Mouse (Mus musculus) mesoderm, embryonic 11.5 days (tissue): ENCODE measurements around the gene Rpl28.

Experiments
- DNase-seq: peaks from one replicate; pipeline ENCODE4 v3.0.0-alpha.2; 2012; ENCODE audit warnings: low read depth, low spot score

Rpl28 gene

DNA sequence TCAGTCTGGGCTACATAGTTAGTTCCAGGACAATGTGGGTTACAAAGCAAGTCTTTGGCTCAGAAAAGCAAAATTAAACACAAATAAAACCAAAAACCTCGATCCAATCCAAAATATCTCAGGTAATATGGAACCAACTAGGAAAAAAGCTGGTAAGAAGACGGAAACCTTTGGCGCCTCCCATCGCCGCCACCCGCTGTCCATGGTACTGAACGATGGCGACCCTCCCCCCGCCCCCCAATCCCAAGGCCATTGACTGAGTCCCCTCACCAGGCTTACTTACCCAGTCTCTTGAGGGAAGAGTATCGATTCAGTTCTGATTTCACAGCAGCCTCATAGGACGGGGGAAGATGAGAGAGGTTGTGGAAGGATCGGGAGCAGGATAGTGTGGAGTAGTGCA, 37.8 kb downstream of the Rpl28 start:
- DNase-seq = no peak

- no peak for DNase-seq
These were observed 43.1 kb downstream of the Rpl28 start for GRCm38 (mm10) chr7:4835631-4836327.

DNA sequence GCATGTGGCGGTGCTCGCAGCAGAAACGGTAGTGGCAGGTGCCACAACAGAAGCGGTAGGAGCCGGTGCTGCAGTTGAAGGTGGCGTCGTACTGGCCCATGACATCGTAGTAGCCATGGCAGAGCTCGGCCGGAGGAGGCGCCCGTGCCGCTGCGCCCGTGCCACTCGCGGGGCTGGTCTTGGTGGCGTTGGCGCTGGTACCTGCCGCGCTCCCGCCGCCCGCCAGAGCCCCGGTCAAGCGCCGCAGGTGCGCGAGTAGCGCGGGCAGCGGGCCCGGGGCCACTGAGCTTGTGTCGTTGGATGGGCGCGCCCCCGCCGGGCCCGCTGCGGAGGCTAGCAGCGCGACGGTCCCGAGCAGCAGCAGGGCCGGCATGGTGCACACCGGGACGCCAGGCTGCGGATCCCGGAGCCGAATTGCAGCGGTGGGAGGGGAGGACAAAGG, 43.7 kb downstream of the Rpl28 start:
- DNase-seq = peak; percentile 71

DNA sequence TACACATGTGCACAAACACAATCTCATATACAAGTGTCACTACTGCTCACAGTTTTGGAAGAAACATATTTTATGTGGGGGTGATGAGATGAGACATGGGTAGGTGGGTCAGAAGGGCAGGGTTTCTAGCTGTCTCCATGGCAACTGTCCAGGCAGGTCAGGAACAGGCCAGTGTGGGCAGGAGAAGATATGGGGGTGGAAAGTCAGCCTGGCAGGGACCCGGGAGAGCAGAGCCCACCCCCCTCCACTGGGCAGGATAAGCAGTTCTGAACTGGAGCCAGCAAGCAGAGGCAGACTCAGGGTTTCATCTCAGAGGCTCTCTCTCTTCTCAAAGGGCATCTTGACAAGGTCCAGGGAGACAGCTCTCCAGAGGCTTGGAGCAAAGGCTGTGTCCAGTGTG, 45.0 kb downstream of the Rpl28 start:
- DNase-seq = no peak

DNA sequence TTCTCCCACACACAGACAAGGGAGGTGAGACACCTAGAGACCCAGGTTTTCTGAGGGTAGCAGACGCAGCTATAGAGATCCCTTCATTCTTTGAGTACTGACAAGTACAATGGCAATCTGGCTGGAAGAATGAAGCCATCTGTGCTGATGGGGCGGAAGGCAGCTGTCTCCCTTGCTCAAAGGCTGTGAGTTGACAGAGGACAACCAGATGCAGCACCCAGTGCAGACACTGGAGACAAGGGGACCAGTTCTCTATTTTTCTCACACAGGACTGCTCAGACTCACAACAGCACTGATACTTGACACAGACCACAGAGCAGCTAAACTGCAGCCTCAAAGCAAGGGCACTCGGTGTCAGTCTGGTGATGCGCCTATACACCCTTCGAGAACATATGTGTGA, 49.4 kb downstream of the Rpl28 start:
- DNase-seq = no peak

- peak; percentile 49 for DNase-seq
These were observed 50.0 kb downstream of the Rpl28 start for GRCm38 (mm10) chr7:4842634-4843131.

- peak; percentile 70 for DNase-seq
These were observed 51.0 kb downstream of the Rpl28 start for GRCm38 (mm10) chr7:4843604-4844244.

GRCm38 (mm10) chr7:4844245-4844916, 51.7 kb downstream of the Rpl28 start, which contains the start of gene Shisa7:
Gene Shisa7 (minus strand): TSS chr7:4844696.
- DNase-seq = no peak
